Mouse (Mus musculus) kidney, postnatal 36 days (tissue): ENCODE results near the gene Ffar2.
A peak's percentile ranks its signal among the peaks of the same experiment; 100 is the strongest.
"Not testable (repeated sequence)": the region's sequence is repeated elsewhere in the genome, so short reads cannot be mapped to it uniquely, and the experiment has no call there.

ENCODE experiments used
- DNase-seq, 2 experiments: peaks; one replicate each; pipeline ENCODE4 v3.0.0; 2021 to 2022; ENCODE audit warnings: mixed read lengths in 2 of 2

The Ffar2 gene

DNA sequence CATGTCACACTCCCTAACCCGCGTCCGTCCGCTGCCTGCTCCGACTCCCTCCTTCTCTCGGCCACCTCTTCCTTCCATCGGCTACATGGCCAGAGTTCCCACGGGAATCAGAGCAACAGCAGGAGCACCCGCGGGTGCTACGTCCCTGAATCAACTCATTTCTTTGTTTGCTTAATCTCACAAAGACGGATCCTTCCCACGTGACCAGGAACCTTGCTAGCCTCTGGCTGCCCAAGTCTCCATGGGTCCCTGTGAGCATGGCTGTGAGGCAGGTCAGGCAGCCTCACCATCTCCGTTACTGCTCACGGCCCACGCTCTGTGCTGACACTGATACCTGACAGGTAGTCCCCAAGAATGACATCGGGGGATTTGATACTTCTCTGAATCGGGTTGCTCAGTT, at the start of gene Ffar2:
TSS of gene Ffar2 (minus strand) at position 101 of the 400 bp plus-strand sequence.
- no peak for DNase-seq

DNA sequence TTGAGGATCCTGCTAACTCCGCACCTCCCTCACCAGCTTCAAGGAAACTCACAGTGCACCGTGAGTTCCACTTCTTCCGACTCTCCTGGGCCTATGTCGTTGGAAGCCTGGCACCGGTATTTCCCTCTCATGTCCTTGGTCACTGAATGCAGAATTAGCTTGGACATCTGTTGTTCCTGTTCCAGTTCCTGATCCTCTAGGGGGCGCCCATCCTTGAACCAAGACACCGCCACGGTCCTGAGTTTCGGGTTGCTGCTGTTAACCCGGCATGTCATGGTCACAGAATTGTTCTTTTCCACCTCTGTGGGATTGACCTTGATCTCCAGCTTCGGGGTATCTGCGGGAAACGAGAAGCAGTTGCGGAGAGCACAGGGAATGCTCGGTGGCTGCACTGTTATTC, 49.5 kb upstream of the Ffar2 start:
- DNase-seq = peak; percentile 80 to 93

DNA sequence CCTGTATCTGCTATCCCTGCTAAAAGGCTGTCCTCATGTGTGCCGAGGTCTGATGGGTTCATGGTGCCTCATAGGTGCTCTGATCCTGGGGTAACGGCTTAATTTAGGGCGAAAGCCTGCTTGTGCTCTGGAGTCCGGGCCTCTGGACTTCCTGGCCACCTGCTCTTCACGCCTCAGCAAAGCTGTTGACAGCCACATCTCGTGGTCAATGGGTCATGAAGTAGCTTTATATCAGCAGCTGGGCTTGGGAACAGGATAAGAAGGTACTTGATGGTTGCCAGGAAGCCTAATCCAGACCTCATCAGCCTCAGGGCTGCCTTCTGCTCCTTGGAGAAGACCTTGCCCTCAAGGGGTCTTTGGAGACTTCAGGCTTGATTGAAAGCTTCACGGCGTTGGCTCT, 39.8 kb upstream of the Ffar2 start:
- DNase-seq = no peak

DNA sequence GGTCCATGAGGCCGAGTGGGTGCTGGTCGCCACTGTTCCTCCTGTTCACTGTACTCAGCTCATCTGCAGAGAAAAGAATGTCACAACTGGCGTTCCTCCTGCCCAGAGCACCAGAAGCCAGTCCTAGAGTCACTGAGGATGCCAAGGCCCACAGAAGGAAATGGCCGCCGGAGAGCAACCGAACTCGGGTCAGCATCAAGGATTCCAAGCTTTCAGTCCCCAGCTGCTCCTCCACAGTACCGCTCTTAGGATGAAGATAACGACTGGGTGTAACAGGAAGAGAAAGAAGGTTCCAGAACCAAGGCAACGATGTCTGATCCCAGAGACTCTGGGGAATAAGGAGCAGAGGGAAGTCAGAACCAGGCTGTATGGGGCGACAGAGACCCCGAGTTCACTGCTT, 37.9 kb upstream of the Ffar2 start, which contains the start of gene Ffar1:
TSS of gene Ffar1 (minus strand) at position 101 of the 400 bp plus-strand sequence.
- DNase-seq = no peak

DNA sequence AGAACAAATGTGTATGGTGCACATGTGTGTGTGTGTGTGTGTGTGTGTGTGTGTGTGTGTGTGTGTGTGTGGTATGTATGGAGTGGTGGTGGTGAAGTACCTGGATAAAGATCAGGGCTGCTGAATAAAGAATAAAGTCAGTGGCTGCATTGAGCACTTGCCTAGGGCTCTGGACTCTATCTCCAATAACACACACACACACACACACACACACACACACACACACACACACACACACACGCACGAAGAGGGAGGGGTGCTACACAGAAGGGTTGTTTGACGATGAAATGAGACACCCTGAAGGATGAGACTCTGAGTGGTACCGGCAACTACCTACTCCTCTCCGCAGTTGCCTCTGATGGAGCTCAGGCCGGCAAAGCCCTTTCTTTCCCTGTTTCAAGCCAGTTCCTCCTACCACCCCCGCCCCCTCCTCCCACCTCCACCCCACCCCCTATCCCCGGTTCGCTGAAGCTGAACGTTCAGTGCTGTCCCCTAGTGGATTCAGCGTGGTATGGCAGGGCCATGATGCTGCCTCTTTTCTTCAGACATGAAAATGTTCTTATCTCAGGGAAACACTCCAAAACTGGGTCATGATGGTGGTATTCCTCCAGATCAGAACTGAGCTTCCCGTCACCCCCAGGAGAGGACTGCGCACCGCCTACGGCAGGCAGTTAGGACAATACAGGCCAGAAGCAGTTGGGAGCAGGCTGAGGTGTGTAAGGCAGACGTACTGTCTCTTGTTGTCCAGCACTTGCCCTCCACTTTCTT, 36.2 kb upstream of the Ffar2 start:
- peak; percentile 27 to 67 for DNase-seq

DNA sequence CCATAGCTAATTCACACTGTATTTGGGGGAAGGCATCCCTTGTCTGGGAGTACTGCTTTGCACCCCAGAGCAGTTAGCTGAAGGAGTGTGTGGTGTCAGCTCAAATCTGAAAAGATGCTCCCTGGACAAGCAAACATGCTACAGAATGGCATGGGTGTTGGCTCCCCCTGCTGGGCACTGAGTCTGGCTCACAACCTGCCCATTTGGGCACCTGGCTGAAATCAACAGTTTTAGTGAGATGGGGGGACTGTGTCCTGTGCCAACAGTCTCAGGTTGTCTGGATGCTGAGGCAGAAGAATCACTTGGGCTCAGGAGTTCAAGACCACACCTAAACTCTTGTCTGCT, 35.7 kb upstream of the Ffar2 start:
- peak; percentile 79 to 93 for DNase-seq

DNA sequence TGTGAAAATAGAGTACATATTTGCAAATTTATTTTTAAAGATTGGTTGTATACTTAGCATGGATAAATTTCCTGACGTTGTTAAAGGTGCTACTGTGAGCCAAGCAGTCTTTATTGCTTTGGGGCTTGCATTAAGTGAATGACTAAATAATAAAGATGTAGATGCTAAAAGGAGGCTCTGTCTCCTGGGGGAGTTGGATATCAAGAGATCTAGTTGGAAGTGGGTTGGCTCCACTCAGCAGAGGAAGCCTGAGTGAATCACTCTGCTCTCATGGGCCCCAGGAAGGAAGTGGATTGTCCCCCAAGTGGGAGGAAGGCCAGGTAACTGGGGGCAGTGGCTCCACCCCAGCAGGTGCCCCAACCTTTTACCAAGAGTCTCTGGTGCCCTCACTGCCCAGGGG, 34.2 kb upstream of the Ffar2 start:
- no peak for DNase-seq

DNA sequence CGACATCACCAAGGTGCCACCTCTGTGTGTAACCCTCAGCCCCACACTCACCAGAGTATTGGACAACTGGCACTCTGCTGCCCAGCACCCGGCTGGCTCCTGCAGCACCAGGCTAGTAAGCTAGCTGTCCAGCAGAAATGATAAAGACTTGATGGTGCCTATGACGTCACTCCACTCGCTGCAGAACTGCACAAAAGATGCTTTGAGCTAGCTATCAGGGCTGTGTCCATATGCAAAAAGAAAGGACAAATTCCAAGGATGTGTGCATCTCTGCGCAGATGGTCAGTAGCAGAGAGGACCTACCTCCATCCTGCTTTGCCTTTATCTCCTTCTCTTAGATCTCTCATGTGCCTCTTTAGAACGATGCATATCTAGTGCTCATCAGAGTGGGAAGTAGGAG, 32.5 kb upstream of the Ffar2 start, which contains the start of gene Ffar3:
TSS of gene Ffar3 (minus strand) at position 101 of the 400 bp plus-strand sequence.
- no peak for DNase-seq

DNA sequence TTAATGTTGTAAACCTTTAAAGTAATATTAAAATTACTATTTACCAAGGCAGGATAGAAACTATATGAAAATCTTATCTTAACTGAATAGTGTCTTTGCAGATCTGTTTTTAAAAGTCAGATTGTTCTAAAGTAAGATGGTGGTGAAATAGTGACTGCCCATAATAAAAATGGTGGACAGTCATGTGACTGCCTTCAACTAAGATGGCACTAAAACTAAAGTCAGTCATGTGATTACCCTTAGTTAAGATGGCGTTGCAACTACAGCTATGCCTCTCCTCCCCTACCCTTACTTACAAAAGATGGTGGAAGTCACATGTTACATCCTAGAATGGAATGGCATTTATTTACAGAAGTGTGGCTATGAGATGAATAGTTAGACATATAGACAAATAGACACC, 27.8 kb upstream of the Ffar2 start:
- DNase-seq = no peak

DNA sequence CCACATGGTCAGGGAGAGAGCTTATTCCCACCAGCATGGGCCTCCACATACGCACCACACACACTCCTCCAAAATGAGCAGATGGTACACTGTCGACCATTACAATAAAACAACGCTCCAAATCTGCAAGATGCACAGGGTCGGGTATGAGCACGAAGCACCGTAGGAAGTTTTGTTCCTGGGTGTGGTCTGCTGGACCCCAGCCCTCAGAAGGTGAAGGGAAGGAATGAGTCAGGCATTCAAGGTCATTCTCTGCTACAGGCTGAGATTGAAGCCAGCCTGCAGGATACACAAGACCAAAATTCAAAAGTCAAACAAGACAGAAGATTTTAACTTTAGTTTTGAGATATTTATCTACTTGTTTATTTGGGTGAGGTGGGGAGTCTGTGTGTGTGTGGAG, 24.4 kb upstream of the Ffar2 start:
- no peak for DNase-seq

DNA sequence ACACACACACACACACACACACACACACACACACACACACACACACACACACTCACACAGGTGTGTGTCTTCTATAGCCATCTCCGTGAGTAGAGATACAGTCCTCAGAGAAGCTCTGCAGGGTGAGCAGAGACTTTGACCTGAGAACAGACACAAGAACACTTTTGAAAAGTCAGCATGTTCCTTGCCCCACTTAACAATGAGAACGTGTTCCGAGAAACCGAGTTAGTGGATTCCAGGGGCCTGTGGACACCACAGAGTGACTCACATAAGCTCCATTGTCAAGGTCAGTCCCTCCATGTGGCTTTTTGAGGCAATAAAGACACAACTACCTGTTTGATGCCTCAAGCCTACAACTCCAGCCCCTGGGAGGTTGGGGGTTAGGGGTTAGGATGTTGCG, 23.8 kb upstream of the Ffar2 start:
- DNase-seq = peak; percentile 45 to 47

DNA sequence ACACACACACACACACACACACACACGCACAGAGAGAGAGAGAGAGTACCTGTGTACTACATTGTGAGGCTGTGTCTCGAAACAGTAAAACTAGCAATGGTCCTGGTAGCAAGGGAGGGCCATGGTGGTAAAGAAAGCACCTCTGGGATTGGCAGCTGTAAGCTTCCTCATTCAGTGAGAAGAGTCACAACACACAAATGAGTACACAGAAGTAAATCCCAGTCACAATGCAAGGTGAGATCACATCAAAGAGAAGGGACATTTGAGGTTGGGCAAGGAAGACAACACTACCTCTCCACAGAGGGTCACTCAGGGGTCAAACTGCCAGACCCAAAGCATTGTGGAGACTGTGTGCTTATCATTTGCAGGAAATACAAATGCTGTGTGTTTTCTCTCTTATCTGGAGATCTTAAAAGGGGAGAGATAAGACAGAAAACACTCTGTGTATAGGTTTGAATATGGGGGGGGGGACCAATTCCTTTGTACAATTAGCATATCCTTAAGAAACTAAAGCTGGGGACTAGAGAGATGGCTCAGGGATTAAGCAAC, 23.0 kb upstream of the Ffar2 start:
- no peak for DNase-seq

DNA sequence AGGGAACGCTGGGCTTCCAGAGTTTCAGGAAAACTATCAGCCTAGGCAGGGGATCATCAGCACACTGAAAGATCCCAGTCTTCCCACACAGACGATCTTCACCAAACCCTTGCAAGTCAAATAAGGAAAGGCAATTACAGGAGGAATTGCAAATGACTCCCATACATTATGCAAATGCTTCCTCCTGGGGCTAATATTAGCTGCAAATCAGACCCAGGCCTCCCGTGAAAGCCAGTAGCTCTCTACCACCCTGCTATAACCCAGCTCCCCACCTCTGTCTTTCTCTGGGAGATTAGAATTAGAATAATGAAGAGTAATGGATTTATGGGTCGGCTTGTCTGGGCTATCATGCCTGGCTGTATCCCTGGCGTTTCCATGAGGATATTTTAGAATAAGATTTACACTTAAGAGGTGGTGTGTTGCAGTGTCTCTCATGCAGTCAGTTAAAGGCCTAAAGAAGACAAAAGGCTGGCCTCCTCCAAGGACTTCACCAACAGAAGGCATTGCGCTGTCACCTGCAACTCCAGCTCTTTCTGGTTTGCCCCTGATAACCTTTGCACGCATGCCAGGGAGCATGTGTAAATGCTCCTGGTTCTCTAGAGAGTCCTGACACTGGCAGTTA, 21.2 kb upstream of the Ffar2 start:
- no peak for DNase-seq

DNA sequence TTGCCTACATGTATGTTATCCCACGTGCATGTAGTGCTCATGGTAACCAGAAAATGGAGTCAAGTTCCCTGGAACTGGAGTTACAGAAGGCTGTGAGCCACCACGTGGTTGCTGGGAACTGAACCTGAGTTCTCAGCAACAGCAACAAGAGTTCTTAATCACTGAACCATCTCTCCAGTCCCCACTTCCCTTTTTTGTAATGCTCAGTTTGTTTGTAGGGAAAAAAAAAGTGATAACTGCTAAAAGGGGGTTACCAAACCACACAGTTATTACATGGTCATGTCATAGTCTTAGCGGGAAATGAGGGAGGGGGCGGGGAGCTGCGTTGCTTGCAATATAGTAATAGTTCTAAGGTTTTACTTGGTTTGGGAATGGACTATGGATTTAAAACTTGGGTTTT, 18.5 kb upstream of the Ffar2 start:
- DNase-seq = no peak

DNA sequence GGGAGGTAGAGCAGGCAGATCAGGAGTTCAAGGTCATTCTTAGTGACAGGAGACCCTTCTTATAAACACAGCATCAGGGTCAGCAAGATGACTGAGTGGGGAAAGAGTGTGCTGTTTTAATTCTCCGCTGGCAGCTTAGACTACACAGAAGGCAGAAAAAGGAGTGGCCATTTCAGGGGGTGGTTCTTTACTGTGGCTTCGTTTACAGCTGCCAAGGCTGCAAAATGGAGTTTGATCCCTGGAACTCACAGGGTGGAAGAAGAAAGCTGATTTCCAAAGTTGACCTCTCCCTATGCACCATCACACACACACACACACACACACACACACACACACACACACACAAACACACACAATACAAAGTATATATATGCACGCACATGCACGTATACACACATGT, 17.8 kb upstream of the Ffar2 start:
- DNase-seq = no peak

DNA sequence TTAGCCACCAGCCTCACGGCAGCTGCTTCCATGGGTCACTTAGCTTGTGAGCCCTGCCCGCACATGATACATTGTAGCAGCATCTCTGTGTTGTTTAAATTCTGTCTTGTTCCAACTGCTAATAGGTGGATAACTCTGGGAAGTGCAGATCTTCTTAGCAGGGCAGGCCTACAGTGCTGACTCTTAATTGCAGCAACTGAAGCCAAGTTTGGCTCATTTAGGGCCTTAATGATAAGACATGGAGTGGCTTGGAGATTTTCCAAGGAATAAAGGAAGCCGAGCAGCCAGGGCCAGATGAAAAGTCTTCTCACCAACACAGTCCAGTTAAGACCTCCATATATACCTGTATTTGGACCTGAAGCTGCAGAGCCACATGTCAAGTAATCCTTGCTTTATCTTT, 16.7 kb upstream of the Ffar2 start:
- no peak for DNase-seq

DNA sequence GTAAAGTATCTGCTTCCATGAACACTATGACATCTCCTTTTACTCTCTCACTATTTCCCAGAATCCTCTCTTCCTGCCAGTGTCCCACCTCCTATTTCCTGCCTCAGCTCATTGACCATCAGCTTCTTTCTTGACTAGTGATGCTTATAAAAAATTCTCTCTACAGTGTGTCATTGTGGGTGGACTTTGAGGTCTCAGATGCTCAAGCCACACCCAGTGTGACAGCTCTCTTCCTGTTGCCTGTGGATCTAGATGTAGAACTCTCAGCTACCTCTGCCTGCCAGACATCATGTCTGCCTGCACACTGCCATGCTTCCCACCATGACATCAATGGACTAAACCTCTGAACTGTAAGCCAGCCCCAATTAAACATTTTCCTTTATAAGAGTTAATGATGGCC, 13.7 kb upstream of the Ffar2 start:
- no peak for DNase-seq

DNA sequence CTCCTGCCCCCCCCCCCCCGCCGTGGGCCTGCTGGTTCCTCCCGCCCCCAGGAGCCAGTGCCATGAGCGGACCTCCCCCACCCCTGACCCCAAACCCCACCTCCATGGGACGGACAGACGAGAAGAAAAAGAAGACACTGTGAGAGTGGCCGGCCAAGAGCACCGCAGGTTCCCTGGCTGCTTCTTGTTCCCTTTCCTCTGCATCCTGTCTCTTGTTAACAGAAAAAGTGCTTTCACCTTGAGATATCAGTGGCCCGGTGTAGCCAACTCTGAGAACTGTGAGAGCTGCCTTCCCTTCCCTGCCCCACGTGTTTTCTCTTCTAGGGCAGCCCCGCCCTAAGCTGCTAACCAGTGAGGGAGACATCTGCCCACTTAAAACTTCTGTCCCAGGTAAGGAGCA, 9.1 kb upstream of the Ffar2 start:
- DNase-seq = not testable (repeated sequence)

DNA sequence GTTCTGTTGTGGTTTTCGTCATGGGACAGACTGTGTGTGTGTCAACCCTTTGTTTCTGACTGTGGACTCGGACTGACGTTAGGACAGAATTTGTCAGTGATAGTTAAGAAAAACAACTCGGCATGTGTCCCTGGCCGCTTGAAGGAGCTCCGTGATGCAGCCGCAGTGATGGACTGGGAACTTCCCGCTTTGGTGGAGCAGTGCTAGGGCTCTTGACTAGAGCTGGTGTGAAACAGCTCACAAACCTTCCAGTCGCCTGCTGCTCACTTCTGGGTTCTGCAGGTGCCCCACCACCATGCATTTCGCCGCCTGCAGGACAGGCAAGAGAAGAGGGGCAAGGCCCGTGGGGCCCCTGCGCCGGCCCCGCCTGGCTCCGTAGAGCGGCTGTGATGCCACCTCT, 8.7 kb upstream of the Ffar2 start:
- DNase-seq = no peak

DNA sequence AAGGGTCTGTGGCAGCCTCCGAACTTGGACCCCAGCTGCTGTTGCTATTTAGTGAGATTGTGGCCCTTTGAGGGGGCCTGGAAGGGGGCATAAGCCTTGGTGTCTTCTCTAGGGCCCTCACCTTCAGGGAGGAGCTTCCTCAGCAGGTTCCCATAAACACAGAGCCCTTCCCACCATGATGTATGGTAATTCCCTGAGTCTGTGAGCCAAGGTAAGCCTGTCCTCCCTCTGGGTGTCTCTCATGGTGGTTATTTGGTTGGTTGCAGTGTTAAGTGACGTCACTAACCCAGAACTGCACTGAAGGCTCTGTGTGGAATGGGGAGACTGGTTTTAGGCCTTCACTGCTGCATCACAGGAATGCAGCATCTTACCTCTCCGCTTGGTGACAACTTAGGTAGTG, 5.9 kb upstream of the Ffar2 start:
- DNase-seq = no peak

DNA sequence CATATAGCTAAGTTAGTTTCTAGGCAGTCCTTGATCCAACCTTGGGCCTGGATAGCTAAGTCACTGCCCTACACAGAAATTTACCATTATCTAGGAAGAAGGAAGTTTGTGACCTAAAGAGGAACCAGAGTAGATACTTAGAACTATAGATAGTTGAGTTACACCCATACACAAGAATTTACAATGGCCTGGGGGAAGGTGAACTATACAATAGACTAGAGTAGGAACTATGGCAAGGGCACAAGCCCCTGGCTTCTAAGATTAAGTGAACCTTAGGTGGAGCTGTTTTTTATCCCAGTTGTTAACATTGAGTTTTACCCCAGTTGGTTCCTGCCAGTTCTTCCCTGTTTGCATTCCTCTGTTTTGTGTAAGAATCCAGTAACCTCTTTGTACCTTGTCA, 5.3 kb upstream of the Ffar2 start:
- DNase-seq = not testable (repeated sequence)

DNA sequence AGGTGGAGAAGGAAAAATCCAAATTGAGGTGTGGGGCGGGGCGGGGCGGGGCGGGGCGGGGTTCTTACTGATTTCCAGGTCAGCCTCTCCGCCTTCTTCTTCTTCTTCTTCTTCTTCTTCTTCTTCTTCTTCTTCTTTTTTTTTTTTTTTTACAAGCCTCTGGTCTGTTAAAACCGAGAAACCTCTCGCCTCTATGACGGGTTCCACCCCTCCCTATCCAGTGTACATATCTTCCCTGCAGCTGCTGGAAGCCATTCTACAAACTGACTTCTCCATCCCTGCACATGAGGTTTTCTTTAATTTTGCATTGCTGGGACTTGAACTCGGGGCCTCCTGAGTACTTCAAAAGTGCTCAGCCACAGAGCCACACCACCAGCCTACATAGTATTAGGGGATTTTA, 3.1 kb upstream of the Ffar2 start:
- no peak for DNase-seq

DNA sequence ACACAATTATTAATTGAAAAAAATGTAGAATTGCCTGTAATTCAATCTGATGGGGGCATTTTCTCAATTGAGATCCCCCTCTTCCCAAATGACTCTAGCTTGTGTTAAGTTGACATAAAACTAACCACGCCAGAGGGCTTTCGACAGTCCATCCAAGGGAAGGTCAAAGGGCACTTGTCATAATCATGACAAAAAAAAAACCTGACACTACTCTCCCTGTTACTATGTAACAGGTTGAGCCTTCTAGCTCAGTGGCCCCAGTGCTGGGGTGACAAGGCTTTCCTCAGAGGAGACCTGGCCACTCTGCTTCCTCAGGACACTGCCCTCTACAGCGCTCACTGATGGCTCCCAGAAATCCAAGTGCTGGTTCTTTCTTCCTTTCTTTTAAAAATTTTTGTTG, 731 bp upstream of the Ffar2 start:
- DNase-seq = no peak

DNA sequence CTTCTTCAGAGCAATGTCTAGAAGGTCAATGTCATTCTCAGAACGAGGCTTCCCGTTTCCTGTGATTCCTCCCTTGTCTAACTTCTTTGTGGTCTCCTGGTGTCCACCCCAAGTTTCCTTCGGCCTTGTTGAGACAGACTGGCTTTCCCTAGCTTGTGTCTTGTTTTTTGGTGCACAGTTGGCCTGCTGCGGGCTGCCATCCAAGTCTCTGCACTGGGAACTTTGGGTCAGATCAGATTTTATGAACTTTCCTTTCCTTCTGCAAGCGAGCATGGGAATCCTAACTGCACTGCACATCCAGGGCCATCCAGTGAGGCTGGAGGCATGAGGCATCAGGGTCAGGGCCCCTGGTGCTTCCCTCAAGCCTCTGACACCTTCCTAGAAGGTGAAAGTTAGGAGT, 2.0 kb downstream of the Ffar2 start:
- DNase-seq = peak; percentile 12 to 42
